Mouse (Mus musculus) limb, embryonic 13.5 days (tissue): ENCODE measurements at regions not wholly inside any gene's neighbourhood (a gene's known extent, or its start where the extent isn't known, plus 50 kb on each side); places are given as distances from the start of the nearest gene placed in this dataset.
"Not testable (repeated sequence)": the region's sequence is repeated elsewhere in the genome, so short reads cannot be mapped to it uniquely, and the experiment has no call there.

Source experiments
- ATAC-seq: fragments of 200-750 bp; cut with Nextera tagmentation; 2 replicates; pipeline ENCODE4 v1.8.0; 2017; ENCODE audit warnings: low read depth, moderate number of reproducible peaks, moderate TSS enrichment; ENCODE audit not compliant: low FRiP score
- H3K27ac ChIP-seq: fragments of 300-500 bp; sonication (generic); 2 replicates; pipeline ENCODE4 v1.5.1; 2015; ENCODE audit warnings: inconsistent platforms, mild to moderate bottlenecking, moderate library complexity
- H3K27me3 ChIP-seq: fragments of 300-500 bp; sonication (generic); 2 replicates; pipeline ENCODE4 v1.6.1; 2015; ENCODE audit warnings: mild to moderate bottlenecking, inconsistent platforms
- H3K36me3 ChIP-seq: fragments of 300-500 bp; sonication (generic); 2 replicates; pipeline ENCODE4 v1.6.1; 2015; ENCODE audit warnings: inconsistent platforms, mild to moderate bottlenecking, moderate library complexity
- H3K4me1 ChIP-seq: fragments of 300-500 bp; sonication (generic); 2 replicates; pipeline ENCODE4 v1.6.1; 2015; ENCODE audit warnings: inconsistent platforms
- H3K4me2 ChIP-seq: fragments of 300-500 bp; sonication (generic); replicated peaks from 2 replicates; pipeline ENCODE4 v1.6.1; 2015; ENCODE audit warnings: inconsistent platforms, mild to moderate bottlenecking, moderate library complexity
- H3K4me3 ChIP-seq: fragments of 300-500 bp; sonication (generic); 2 replicates; pipeline ENCODE4 v1.5.1; 2015; ENCODE audit warnings: moderate library complexity, mild to moderate bottlenecking, inconsistent platforms
- H3K9ac ChIP-seq: fragments of 300-500 bp; sonication (generic); 2 replicates; pipeline ENCODE4 v1.6.1; 2015; ENCODE audit warnings: mild to moderate bottlenecking, inconsistent platforms
- H3K9me3 ChIP-seq: fragments of 300-500 bp; sonication (generic); 2 replicates; pipeline ENCODE4 v1.6.1; 2016; ENCODE audit warnings: inconsistent platforms
- WGBS: fragments of 180-500 bp; shearing (Covaris S2); methylation state at CpG from one replicate; pipeline ENCODE4 v1.1.7; 2015; 5-methylcytosine and 5-hydroxymethylcytosine counted together

GRCm38 (mm10) chr3:6871752-6872151 is 251.5 kb upstream of the 1700008P02Rik start:
- no peak overlapping the region for H3K27ac ChIP-seq
- H3K36me3 ChIP-seq: no peaks in the 10 kb centered on the region
- no peak for ATAC-seq
- H3K4me1 ChIP-seq: no peaks in the 10 kb centered on the region
- no peak overlapping the region for H3K9ac ChIP-seq
- no peak overlapping the region for H3K4me2 ChIP-seq
- no peaks in the 10 kb centered on the region for H3K27me3 ChIP-seq
- H3K9me3 ChIP-seq: no peaks in the 10 kb centered on the region
- no peak overlapping the region for H3K4me3 ChIP-seq
- 61% methylated on average over 2 of the region's 2 CpGs for WGBS

GRCm38 (mm10) chr3:6866148-6866483 is 245.9 kb upstream of the 1700008P02Rik start:
- Histone ChIP-seq H3K27ac (no peak overlapping the region), H3K27me3 (no peaks in the 10 kb centered on the region), H3K36me3 (no peaks in the 10 kb centered on the region), H3K9ac (no peak overlapping the region), H3K4me3 (no peak overlapping the region), H3K4me1 (no peaks in the 10 kb centered on the region; the same call in 1 of the 2 replicates), H3K9me3 (no peaks in the 10 kb centered on the region), H3K4me2 (no peak overlapping the region)
- no peak for ATAC-seq

GRCm38 (mm10) chr3:6865462-6866147 is 245.4 kb upstream of the 1700008P02Rik start:
- Histone ChIP-seq H3K36me3 (no peaks in the 10 kb centered on the region), H3K4me2 (no peak overlapping the region), H3K27me3 (no peaks in the 10 kb centered on the region), H3K4me1 (no peaks in the 10 kb centered on the region; the same call in 1 of the 2 replicates), H3K9me3 (no peaks in the 10 kb centered on the region), H3K4me3 (no peak overlapping the region), H3K9ac (no peak overlapping the region), H3K27ac (no peak overlapping the region)
- ATAC-seq: peak; percentile 61; the same call in 1 of the 2 replicates
- WGBS: 61% methylated on average over 3 of the region's 3 CpGs

- no peaks in the 10 kb centered on the region for H3K36me3 ChIP-seq
- no peak overlapping the region for H3K9ac ChIP-seq
- H3K9me3 ChIP-seq: no peaks in the 10 kb centered on the region
- no peak overlapping the region for H3K4me2 ChIP-seq
- WGBS: 83% methylated on average over 2 of the region's 2 CpGs
- H3K4me3 ChIP-seq: no peak overlapping the region
- no peaks in the 10 kb centered on the region for H3K4me1 ChIP-seq
- no peak for ATAC-seq
- no peak overlapping the region for H3K27ac ChIP-seq
- no peaks in the 10 kb centered on the region for H3K27me3 ChIP-seq
Observed at GRCm38 (mm10) chr3:6859866-6860180, 239.6 kb upstream of the 1700008P02Rik start.

- Histone ChIP-seq H3K4me1 (no peaks in the 10 kb centered on the region), H3K9me3 (no peaks in the 10 kb centered on the region), H3K27ac (no peak overlapping the region), H3K4me2 (no peak overlapping the region), H3K36me3 (no peaks in the 10 kb centered on the region), H3K9ac (no peak overlapping the region), H3K4me3 (no peak overlapping the region), H3K27me3 (no peaks in the 10 kb centered on the region)
- ATAC-seq: no peak
- WGBS: 48% methylated on average over 4 of the region's 4 CpGs
Observed at GRCm38 (mm10) chr3:6858982-6859865, 239.0 kb upstream of the 1700008P02Rik start.

GRCm38 (mm10) chr3:6819332-6819731 is 199.1 kb upstream of the 1700008P02Rik start:
- Histone ChIP-seq H3K9me3 (no peaks in the 10 kb centered on the region), H3K4me2 (no peak overlapping the region), H3K4me3 (no peak overlapping the region), H3K27me3 (no peaks in the 10 kb centered on the region), H3K4me1 (no peaks in the 10 kb centered on the region), H3K27ac (no peak overlapping the region), H3K9ac (no peak overlapping the region), H3K36me3 (no peaks in the 10 kb centered on the region)
- WGBS: 59% methylated on average over 7 of the region's 7 CpGs
- ATAC-seq: no peak

DNA sequence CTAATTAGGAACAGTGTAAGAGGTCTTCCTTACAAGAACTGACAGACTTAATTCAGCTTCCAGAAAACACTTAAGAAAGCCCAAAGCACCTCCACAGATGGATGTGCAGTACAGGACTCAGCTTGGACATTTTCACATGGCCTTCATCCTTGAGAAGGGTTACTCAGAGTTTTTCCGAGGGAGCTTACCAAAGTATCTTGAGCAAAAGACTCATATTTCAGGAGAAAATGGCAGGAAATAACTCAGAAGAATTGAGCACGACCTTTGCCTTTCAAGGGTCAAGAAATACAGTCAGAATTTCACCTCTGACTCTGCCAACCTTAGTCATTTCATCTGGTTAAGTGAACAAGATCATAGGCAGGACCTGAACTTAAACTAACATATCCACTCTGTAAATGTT is 192.1 kb upstream of the 1700008P02Rik start:
- Histone ChIP-seq H3K27ac (no peak overlapping the region), H3K4me1 (peaks cover 5% of the 10 kb centered on the region; the same call in 1 of the 2 replicates), H3K27me3 (no peaks in the 10 kb centered on the region), H3K9me3 (no peaks in the 10 kb centered on the region), H3K4me3 (no peak overlapping the region), H3K4me2 (no peak overlapping the region), H3K36me3 (no peaks in the 10 kb centered on the region), H3K9ac (no peak overlapping the region)
- WGBS: 28% methylated on average over 2 of the region's 2 CpGs
- no peak for ATAC-seq

DNA sequence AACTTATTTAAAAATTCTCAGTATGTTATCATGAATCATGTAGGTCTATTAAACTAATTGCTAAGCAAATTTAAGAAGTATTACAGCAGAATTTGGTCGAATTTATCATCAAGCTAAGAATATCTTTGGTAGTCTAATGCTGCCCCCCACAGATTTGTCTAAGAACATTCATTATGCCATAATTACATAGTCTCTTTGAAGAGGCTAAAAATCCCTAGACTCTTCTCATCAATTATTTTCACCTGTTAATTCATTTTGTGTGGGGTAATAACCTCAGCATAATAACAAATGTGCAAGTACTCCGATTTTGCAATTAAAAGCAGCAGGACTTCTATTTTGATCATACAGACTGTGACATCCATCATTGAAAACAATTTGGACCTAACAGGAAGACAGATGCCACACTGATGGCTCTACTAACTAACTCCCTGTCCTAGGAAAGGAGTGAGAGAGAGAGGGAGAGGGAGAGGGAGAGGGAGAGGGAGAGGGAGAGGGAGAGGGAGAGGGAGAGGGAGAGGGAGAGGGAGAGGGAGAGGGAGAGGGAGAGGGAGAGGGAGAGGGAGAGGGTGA is 189.2 kb upstream of the 1700008P02Rik start:
- WGBS: 28% methylated on average over 2 of the region's 2 CpGs
- Histone ChIP-seq H3K9ac (no peak overlapping the region), H3K36me3 (no peaks in the 10 kb centered on the region), H3K4me3 (no peak overlapping the region), H3K9me3 (no peaks in the 10 kb centered on the region), H3K4me1 (peaks cover 12% of the 10 kb centered on the region; the same call in 1 of the 2 replicates), H3K27ac (no peak overlapping the region), H3K4me2 (no peak overlapping the region), H3K27me3 (no peaks in the 10 kb centered on the region)
- no peak for ATAC-seq

- H3K4me1 ChIP-seq, H3K27ac ChIP-seq, H3K4me3 ChIP-seq, H3K4me2 ChIP-seq, H3K27me3 ChIP-seq, ATAC-seq, H3K9ac ChIP-seq, H3K36me3 ChIP-seq, H3K9me3 ChIP-seq: not testable (repeated sequence)
- WGBS: 95% methylated on average over 34 of the region's 37 CpGs
Observed at GRCm38 (mm10) chr3:6800092-6800716, 180.0 kb upstream of the 1700008P02Rik start.

GRCm38 (mm10) chr3:6768506-6768905 is 148.3 kb upstream of the 1700008P02Rik start:
- no peak overlapping the region for H3K4me2 ChIP-seq
- no peak overlapping the region for H3K4me3 ChIP-seq
- no peaks in the 10 kb centered on the region for H3K36me3 ChIP-seq
- H3K27me3 ChIP-seq: no peaks in the 10 kb centered on the region
- H3K27ac ChIP-seq: no peak overlapping the region
- no peak overlapping the region for H3K9ac ChIP-seq
- H3K9me3 ChIP-seq: no peaks in the 10 kb centered on the region
- no peaks in the 10 kb centered on the region for H3K4me1 ChIP-seq
- WGBS: 78% methylated on average over 2 of the region's 2 CpGs
- ATAC-seq: no peak

GRCm38 (mm10) chr3:6768085-6768484 is 147.8 kb upstream of the 1700008P02Rik start:
- H3K27me3 ChIP-seq, H3K9me3 ChIP-seq, H3K9ac ChIP-seq, H3K36me3 ChIP-seq, ATAC-seq, H3K4me2 ChIP-seq, H3K27ac ChIP-seq, H3K4me3 ChIP-seq, H3K4me1 ChIP-seq: not testable (repeated sequence)

DNA sequence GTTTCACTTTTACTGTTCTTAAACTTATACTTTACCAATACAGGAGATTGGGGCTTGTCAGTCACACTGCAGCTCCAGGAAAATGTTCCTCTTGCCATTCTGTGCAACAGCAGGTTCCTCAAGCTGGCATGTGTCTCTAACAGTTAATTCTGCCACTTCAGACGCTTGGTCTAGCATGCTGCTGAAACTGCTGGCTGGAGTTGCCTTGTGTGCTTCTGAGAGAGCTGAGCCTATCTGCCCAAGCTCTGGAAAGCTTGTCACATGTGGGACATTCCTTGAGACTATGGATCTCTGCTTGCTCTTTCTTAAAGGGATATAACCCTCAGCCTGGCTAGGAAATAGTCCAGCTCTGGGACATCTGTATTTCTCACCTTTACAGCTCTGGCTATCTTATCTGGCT is 138.9 kb upstream of the 1700008P02Rik start:
- H3K9me3 ChIP-seq: no peaks in the 10 kb centered on the region
- no peaks in the 10 kb centered on the region for H3K4me1 ChIP-seq
- no peak overlapping the region for H3K4me3 ChIP-seq
- no peak overlapping the region for H3K4me2 ChIP-seq
- H3K36me3 ChIP-seq: no peaks in the 10 kb centered on the region
- H3K27ac ChIP-seq: no peak overlapping the region
- WGBS: 62% methylated on average over 1 of the region's 1 CpGs
- no peak overlapping the region for H3K9ac ChIP-seq
- H3K27me3 ChIP-seq: no peaks in the 10 kb centered on the region
- ATAC-seq: no peak
